Mouse (Mus musculus): ENCODE data around the gene Coro2b.

The Coro2b gene

GRCm38 (mm10) chr9:62510530-62510936 is 26.3 kb downstream of the Coro2b start:
- no peak for DNase-seq

GRCm38 (mm10) chr9:62509617-62510016 is 27.2 kb downstream of the Coro2b start:
- no peak for DNase-seq

GRCm38 (mm10) chr9:62508740-62509524 is 27.9 kb downstream of the Coro2b start:
- DNase-seq, result no peak

GRCm38 (mm10) chr9:62506467-62507067 is 30.3 kb downstream of the Coro2b start:
- DNase-seq, result no peak

- no peak for DNase-seq
Observed at GRCm38 (mm10) chr9:62504129-62504528, 32.7 kb downstream of the Coro2b start.

- DNase-seq, result no peak
Observed at GRCm38 (mm10) chr9:62502361-62502760, 34.5 kb downstream of the Coro2b start.

- no peak for DNase-seq
Observed at GRCm38 (mm10) chr9:62501566-62501965, 35.3 kb downstream of the Coro2b start.

GRCm38 (mm10) chr9:62500007-62500406 is 36.8 kb downstream of the Coro2b start:
- no peak for DNase-seq

- DNase-seq, result peak; percentile 84
Observed at GRCm38 (mm10) chr9:62498945-62499344, 37.9 kb downstream of the Coro2b start.

- no peak for DNase-seq
Observed at GRCm38 (mm10) chr9:62497135-62498092, 39.4 kb downstream of the Coro2b start.

GRCm38 (mm10) chr9:62492306-62492990 is 44.4 kb downstream of the Coro2b start:
- no peak for DNase-seq

GRCm38 (mm10) chr9:62491611-62492010 is 45.2 kb downstream of the Coro2b start:
- no peak for DNase-seq

- no peak for DNase-seq
Observed at GRCm38 (mm10) chr9:62491104-62491503, 45.7 kb downstream of the Coro2b start.

- DNase-seq, result no peak
Observed at GRCm38 (mm10) chr9:62484107-62484506, 52.7 kb downstream of the Coro2b start.

- DNase-seq, result no peak
Observed at GRCm38 (mm10) chr9:62482788-62483187, 54.1 kb downstream of the Coro2b start.

- no peak for DNase-seq
Observed at GRCm38 (mm10) chr9:62480898-62481642, 55.8 kb downstream of the Coro2b start.

GRCm38 (mm10) chr9:62480149-62480548 is 56.7 kb downstream of the Coro2b start:
- no peak for DNase-seq

- peak; percentile 98 for DNase-seq
Observed at GRCm38 (mm10) chr9:62476782-62477487, 59.9 kb downstream of the Coro2b start.

GRCm38 (mm10) chr9:62474206-62474605 is 62.6 kb downstream of the Coro2b start:
- no peak for DNase-seq

GRCm38 (mm10) chr9:62471541-62472189 is 65.2 kb downstream of the Coro2b start:
- DNase-seq, result peak; percentile 99

GRCm38 (mm10) chr9:62471041-62471440 is 65.8 kb downstream of the Coro2b start:
- no peak for DNase-seq
